Mouse (Mus musculus) heart, adult 2 months (tissue): ENCODE results near the gene Tmprss11f.

Source experiments
- CTCF ChIP-seq: fragments of 200-600 bp; IDR thresholded peaks from 2 replicates; pipeline ENCODE4 v1.8.1; 2022; ENCODE audit warnings: antibody characterized with exemption, mild to moderate bottlenecking, moderate library complexity
- EP300 ChIP-seq: fragments of 200-500 bp; IDR thresholded peaks from 2 replicates; pipeline ENCODE4 v1.6.1; 2011; ENCODE audit warnings: low read depth, low read length, control low read depth; ENCODE audit not compliant: insufficient read depth
- POLR2A ChIP-seq: fragments of 200-500 bp; IDR thresholded peaks from 2 replicates; pipeline ENCODE4 v1.6.1; 2011; ENCODE audit warnings: mild to moderate bottlenecking, low read depth, low read length, control low read depth; ENCODE audit not compliant: insufficient read depth

DNA sequence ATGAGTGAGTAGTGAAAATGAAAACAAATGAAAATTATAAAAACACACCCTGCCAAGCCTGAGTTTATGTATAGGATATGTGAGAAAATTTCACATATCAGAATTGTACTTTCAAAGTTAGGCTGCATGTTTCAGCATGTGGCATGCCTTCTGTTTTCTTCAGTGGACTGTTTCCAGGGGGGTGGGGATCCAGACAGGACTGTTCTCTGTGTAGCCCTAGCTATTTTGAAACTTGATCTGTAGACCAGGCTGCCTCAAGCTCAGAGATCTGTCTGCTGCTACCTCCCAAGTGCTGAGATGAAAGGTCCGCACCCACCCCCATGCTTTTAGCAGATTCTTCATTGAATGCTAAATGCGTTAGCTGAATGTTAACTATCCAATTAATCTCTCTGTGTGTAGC is 103.5 kb downstream of the Tmprss11f start:
- TF ChIP-seq POLR2A = no peak
- TF ChIP-seq CTCF = no peak
- TF ChIP-seq EP300 = no peak
